Mouse (Mus musculus) lung, postnatal 4 days (tissue): Measurements from ENCODE around the gene Spem1.
A peak's percentile ranks its signal among the peaks of the same experiment; 100 is the strongest.

ENCODE experiments used
- DNase-seq, 2 experiments: peaks; one replicate each; pipeline ENCODE4 v3.0.0; 2021

Gene Spem1

DNA sequence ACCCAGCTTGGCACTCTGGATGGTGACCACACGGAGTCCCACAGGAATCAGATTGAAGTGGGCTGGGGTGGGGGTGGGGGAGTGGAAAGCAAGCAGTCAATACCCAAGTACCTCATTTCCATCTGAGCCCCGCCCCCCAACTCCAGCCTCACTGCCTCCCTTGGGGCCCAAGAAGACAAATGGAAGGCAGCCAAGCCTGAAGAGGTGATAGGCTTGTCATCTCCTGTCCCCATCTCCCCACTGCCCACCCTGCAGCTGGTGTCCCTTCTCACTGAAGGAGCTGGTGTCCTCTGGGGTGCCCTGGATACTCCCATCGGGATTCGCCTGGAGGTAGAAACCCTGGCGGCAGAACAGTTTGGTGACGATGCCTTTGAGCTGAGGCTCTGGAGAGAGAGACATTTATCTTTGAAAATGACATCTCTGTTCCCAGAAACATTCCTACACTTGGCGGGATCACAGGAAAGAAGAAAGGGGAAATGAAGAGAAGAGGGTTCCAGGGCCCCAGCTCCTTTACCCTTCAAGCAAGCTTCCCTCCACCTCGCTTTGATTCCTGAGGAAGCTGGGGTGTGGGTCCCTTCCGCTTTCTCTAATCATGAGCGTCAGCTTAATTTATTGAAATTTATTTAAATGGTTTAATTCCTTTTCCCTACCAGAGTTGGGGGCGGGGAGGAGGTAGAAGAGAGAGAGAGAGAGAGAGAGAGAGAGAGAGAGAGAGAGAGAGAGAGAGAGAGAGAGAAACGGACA is 22.4 kb downstream of the Spem1 start:
- no peak for DNase-seq

DNA sequence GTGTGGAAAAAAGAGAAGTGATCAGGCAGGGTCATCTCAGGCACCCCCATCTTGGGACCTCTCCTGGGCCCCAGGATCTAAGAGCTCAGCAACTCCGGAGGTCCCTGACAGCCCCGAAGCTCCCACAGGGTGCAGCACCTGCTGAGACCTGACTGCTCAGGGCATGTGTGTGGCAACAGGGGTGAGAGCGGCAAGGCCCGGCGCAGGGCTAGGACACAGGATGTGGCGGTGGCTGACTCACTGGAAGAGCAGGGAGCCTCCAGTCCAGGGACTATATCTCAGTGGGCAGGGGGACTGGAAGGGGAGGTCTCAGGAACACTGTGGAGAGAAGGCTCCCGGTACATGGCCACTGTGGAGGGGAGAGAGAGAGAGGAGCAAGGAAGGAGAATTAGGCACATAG is 24.1 kb downstream of the Spem1 start:
- no peak for DNase-seq

DNA sequence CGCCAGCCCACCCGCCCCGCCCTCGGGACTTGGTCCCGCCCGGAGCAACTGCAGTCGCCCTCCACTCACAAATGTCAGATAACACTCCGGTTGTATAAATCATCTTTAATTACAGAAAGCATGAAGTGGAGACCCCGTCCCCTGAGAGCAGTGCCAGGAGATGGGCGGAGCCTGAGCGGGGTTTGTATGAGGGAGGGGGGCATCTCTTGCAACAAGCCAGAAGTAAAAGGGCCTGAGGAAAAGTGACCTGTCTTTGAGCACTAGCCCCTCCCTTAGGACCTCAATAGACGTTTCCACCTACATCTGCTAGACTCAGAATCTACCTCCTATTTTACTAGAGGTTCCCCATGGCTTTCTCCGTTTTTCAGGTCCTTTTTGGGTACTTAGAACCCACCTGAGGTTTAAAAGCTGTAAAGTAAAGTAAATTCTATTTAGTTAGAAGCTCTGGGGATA is 26.0 kb downstream of the Spem1 start:
- DNase-seq = no peak

DNA sequence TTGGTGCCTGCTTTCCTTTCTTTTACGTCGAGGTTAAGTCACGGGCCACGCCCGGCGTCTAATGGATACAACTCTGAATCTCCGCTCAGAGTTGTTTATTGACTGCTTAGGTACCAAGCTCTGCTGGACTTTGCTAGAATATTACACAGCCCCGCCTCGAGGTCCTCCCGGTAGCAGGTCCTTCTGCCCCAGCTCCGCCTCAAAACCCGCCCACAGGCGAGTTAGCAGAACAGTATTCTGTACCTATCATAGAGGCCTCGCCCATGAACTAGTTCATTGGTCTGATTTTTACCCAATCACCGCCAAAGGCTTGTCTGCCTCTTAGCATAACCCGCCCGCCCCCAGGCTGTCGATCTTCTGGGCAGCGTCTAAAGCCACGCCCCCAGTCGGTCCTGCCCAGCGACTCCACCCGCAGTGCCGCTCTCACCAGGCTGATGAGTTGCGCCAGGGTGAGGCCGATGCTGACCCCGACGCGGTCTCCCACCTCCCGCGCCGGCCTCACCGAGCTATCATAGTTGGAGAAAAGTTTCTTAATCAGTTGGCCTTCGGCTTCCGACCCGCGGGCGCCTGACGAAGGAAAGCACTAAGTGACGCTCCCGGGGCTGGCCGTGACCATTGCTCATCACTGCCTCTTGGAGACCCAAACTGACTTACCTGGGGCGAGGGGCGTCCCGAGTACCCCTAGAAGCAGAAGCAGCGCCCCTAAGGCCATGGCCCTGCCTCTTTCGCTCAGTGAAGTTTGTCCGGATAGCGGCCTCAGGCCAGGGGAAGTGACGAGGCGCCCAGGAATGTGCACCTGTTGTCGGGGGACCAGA is 26.6 kb downstream of the Spem1 start, which contains the start of gene Chrnb1:
Gene Chrnb1 (minus strand): TSS at position 776 of the 815 bp plus-strand sequence.
- DNase-seq = peak; percentile 95 to 97

DNA sequence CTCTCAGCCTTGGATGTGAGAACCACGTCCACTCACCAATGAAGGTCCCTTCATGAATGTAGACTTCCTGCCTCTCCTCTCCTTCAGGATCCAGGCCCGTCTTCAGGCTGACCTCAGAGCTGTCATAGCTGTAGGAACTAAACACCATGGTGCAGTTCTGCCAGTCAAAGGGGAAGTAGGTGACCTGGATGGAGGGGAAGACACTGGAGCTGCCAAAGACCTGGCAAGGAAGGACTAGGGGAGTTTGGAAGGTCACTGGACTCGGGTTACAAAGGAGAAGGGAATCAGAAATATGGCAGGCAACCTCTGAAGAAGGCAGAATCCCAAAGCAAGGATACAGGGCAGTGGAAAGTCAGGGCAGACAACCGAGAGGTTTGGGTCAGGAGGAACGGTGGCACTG is 28.6 kb downstream of the Spem1 start:
- no peak for DNase-seq

DNA sequence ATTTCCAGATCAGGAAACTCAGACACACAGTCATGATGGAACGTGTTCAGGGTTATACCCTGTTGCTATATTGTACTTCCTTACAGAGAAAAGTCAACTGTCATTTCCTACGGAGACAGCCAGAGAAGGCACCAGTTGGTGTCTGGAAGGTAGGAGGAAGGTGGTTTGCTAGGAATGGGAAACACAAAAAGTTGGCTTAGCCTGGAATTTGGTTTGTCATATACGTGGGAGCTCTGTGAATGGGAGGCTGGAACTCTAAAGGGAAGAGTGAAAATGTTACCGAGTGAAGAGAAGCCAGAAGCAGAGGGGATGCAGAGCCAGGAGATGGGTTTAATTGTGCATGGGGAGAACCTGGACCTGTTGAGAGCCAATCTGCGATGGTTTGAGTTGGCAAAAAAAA is 30.6 kb downstream of the Spem1 start:
- DNase-seq = peak in 1 of 2 experiments; percentile 1

DNA sequence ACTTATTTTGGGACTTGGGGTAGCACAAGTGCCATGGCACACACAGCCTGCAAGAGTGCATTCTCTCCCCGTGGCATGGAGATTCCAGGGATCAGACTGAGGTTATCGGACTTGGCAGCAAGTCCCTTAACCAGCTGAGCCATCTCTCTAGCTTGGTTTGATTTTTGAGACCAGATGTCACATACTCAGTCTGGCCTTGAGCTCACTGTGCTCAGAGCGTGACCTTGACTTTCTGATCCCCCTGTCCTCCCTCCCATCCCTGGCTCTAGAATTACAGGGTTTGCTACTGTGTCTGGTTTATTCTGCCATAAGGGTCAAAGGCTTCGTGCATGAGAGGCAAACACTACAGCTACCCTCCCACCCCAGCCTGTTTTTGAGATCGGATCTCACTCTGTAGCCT is 32.5 kb downstream of the Spem1 start:
- DNase-seq = no peak

DNA sequence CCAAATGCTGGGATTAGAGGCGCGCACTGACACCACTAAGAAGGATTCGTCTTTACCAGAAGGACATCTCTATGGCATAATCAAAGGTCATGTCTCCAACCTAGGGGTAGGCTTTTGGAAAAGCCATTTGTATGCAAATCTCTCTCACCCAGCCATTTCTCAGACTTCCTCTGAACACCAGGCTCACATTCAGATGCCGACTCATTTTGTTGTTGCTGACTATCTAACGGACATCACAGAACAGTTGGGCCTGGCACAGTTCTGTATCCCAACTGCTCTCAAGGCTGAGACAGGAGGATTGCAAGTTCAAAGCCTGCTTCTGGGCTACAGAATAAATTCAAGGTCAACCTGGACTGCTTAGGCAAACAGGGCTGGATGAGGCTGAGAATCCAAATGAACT is 34.7 kb downstream of the Spem1 start:
- no peak for DNase-seq

DNA sequence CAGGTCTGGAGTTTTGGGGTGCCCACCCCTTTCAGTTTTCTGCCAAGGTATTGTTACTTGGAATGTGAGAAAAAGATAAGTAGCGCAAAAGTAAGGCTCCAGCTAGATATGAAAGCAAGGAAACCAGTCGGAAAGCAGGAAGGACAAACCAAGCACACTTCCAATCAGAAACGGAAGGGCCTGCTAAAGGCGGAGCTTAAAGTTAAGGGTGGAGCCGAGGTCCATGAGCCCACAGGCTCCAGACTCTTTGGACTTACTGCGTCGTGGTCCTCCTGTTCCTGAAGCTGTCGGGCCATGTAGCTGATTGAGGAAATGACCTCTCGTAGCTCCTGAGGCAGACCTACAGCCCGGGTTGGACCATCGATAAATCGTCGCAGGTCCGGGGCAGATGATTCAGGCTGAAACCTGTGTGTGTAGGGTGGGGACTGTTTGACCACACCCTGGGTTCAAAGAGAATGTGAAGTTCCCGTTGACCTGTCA is 37.1 kb downstream of the Spem1 start:
- peak; percentile 65 to 71 for DNase-seq

DNA sequence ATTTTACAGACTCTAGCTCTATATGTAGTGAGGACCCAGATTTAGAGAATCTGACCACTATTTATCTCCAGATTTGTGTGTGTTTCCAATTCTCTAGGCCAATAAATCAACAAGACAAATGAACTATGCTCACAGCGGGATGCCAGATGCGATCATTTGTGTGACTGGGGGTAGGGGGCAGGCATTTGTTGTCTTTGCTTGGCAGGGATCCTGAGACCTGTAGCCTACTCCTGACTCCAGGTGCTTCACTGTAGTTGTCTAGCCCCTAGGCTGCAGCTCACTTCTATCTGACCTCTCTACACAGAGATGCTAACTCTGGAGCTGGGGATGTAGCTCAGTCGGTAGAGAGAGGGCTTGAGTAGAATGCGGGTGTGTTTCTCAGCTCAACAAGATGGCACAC is 40.2 kb downstream of the Spem1 start:
- no peak for DNase-seq

DNA sequence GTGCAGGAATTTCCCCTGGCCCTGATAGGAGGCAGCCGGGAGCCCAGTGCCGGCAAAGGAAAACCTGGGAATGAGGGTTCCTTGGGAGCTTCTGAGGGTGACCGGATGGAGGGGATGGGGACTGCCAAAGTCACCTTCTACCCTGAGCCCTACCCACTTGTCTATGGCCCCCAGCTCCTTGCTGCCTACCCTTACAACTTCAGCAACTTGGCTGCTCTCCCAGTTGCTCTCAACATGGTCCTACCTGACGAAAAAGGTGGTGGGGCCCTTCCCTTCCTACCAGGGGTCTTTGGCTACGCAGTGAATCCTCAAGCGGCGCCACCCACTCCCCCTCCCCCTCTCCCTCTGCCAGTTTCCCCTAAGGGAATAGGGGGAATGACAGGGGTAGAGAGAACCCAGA is 43.0 kb downstream of the Spem1 start:
- no peak for DNase-seq

DNA sequence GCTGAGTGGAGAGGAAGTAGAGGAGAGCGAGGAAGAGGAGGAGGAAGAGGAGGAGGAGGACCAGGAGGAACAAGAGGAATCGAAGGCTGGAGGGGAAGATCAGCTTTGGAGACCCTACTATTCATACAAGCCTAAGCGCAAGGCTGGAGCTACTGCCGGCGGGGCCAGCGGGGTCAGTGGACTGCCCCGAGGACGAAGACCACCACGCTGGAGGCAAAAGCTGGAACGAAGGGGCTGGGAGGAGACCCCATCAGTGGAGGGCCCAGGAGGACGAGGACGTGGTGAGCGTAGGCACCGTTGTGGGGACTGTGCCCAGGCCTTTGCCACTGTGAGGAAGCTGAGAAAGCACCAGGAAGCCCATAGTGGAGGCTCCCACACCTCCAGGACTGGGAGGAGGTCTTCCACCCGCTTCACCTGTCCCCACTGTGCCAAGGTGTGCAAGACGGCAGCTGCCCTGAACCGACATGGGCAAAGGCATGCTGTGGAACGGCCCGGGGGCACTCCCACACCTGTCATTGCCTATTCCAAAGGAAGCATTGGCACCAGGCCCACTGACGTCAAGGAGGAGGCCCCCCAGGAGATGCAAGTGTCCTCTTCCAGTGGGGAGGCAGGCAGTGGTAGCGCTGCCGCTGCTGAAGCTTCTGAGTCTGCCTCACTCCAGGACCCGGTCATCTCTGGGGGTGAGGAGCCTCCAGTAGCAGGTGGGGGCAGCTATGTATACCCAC is 43.6 kb downstream of the Spem1 start:
- no peak for DNase-seq

DNA sequence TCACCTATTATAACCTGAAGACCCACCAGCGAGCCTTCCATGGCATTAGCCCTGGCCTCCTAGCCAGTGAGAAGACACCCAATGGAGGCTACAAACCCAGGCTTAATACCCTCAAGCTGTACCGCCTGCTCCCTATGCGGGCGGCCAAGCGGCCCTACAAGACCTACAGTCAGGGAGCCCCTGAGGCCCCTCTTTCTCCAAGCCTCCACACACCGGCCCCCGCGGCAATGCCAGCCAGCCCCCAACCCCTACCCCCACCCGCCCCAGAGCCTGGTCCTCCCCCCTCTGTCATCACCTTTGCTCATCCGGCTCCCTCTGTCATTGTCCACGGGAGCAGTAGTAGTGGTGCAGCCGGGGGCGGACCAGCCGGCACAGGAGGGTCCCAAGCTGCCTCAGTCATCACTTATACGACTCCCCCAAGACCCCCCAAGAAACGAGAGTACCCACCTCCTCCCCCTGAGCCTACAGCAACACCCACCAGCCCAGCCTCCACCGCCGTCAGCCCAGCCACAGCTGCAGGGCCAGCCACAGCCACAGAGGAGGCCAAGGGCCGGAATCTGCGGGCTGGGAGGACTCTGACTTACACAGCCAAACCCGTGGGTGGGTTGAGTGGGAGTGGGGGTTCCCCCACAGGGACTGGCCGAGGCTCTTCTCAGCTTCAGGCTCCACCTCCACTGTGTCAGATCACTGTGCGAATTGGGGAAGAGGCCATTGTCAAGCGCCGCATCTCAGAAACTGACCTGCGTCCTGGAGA is 44.3 kb downstream of the Spem1 start:
- no peak for DNase-seq

DNA sequence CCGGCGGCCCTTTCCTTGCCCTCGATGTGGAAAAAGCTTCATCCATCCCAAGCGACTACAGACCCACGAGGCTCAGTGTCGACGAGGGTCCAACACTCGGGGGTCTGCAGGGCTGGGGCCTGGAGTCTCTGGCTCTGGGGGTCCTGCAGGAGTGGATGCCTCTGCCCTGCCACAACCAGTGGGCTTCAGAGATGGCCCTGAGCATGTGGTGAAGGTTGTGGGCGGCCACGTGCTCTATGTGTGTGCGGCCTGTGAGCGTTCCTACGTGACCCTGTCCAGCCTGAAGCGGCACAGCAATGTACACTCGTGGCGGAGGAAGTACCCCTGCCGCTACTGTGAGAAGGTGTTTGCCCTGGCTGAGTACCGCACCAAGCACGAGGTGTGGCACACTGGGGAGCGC is 45.5 kb downstream of the Spem1 start:
- no peak for DNase-seq

DNA sequence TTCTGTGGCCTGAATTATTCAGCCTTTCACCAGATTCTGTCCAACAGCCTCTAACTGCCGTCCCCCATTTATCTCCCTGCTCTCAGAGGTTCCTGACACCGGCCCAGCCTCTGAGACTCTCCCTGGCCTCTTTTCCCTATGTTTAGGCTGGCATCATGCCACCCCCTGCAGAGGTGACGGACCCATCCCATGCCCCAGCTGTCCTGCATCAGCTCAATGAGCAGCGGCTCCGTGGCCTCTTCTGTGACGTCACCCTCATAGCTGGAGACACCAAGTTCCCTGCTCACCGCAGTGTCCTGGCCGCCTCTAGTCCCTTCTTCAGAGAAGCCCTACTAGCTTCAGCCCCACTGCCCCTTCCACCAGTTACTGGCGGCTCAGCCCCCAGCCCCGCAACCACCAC is 46.3 kb downstream of the Spem1 start:
- no peak for DNase-seq

DNA sequence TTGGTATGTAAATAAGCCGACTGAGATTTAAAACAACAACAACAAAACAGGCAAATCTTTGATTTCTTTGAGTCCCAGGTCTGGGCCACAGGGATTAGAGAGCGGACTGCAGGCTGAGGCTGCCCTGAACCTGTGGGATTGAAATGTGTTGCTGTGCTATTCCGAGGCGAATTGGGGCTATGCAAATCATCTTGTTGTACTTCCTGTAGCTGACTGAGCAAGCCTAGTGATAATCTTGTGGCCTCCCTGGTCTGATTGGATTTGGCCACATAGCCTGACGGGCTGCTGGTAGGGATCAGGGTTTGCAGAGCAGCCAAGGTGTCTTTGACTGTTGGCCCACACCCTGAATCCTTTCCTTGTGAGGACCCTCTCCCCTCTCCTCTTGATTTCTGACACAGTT is 47.0 kb downstream of the Spem1 start:
- no peak for DNase-seq
